Mouse (Mus musculus) embryonic facial prominence, embryonic 14.5 days (tissue): ENCODE measurements at regions not wholly inside any gene's neighbourhood (a gene's known extent, or its start where the extent isn't known, plus 50 kb on each side); places are given as distances from the start of the nearest gene placed in this dataset.

Source experiments
- ATAC-seq: fragments of 200-750 bp; cut with Nextera tagmentation; 2 replicates; pipeline ENCODE4 v1.8.0; 2017; ENCODE audit warnings: low read depth, moderate number of reproducible peaks, moderate TSS enrichment
- DNase-seq: peaks from one replicate; pipeline ENCODE4 v3.0.0-alpha.2; 2015; ENCODE audit warnings: low spot score
- H3K27ac ChIP-seq: fragments of 300-500 bp; sonication (generic); replicated peaks from 2 replicates; pipeline ENCODE4 v1.5.1; 2014; ENCODE audit warnings: low read depth, mild to moderate bottlenecking, low read length, moderate library complexity
- H3K27me3 ChIP-seq: fragments of 300-500 bp; sonication (generic); replicated peaks from 2 replicates; pipeline ENCODE4 v1.6.1; 2014; ENCODE audit warnings: low read length; ENCODE audit not compliant: control insufficient read depth, insufficient read depth
- H3K36me3 ChIP-seq: fragments of 300-500 bp; sonication (generic); 2 replicates; pipeline ENCODE4 v1.6.1; 2014; ENCODE audit warnings: low read length, mixed read lengths; ENCODE audit not compliant: control insufficient read depth, insufficient read depth
- H3K4me1 ChIP-seq: fragments of 300-500 bp; sonication (generic); 2 replicates; pipeline ENCODE4 v1.6.1; 2014; ENCODE audit warnings: antibody characterized with exemption, low read length; ENCODE audit not compliant: control insufficient read depth, insufficient read depth
- H3K4me2 ChIP-seq: fragments of 300-500 bp; sonication (generic); 2 replicates; pipeline ENCODE4 v1.6.1; 2014; ENCODE audit warnings: low read depth, mild to moderate bottlenecking, low read length, moderate library complexity, mixed read lengths
- H3K4me3 ChIP-seq: fragments of 300-500 bp; sonication (generic); 2 replicates; pipeline ENCODE4 v1.5.1; 2014; ENCODE audit warnings: low read depth, mild to moderate bottlenecking, low read length
- H3K9ac ChIP-seq: fragments of 300-500 bp; sonication (generic); 2 replicates; pipeline ENCODE4 v1.6.1; 2014; ENCODE audit warnings: low read depth, mild to moderate bottlenecking, low read length, moderate library complexity, mixed read lengths
- H3K9me3 ChIP-seq: fragments of 300-500 bp; sonication (generic); 2 replicates; pipeline ENCODE4 v1.6.1; 2016; ENCODE audit warnings: low read length; ENCODE audit not compliant: control insufficient read depth
- WGBS: fragments of 180-500 bp; shearing (Covaris S2); extraction: QIAGEN DNeasy Blood & Tissue Kit; methylation state at CpG from one replicate; pipeline ENCODE4 v1.1.7; 2014; 5-methylcytosine and 5-hydroxymethylcytosine counted together

DNA sequence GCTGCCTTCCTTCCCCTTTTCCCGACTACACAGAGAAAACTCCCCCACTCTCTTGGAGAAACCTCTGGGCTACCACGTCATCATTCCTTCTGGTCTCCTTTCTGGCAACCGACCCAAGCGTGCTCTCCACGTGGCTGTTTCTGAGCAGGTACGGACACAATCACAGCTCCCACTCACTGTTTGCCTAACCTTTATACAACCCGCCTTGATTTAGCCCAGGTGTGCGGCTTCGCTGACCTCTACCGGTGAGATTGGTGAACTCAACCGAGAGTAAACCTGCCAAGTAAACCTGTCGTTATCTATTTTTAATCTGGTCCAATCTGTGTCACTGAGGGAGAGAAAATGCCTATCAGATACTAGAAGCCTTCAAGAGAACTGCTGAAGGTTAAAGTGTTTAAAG is 142.7 kb upstream of the Gnai1 start:
- Histone ChIP-seq H3K27me3 (no peaks in the 10 kb centered on the region), H3K4me1 (no peaks in the 10 kb centered on the region), H3K4me3 (no peak overlapping the region), H3K36me3 (no peaks in the 10 kb centered on the region), H3K27ac (no peak overlapping the region), H3K4me2 (no peak overlapping the region), H3K9ac (no peak overlapping the region), H3K9me3 (no peaks in the 10 kb centered on the region)
- 25% methylated on average over 12 of the region's 12 CpGs for WGBS
- ATAC-seq (0 out of 2 replicates have a peak, but pooled peaks have one; percentile 37), DNase-seq (peak; percentile 25)

- DNase-seq (no peak), ATAC-seq (no peak)
- no peaks in the 10 kb centered on the region for H3K36me3 ChIP-seq
- H3K9ac ChIP-seq, result no peak overlapping the region
- no peaks in the 10 kb centered on the region for H3K4me1 ChIP-seq
- H3K27me3 ChIP-seq, result no peaks in the 10 kb centered on the region
- no peaks in the 10 kb centered on the region for H3K9me3 ChIP-seq
- no peak overlapping the region for H3K4me3 ChIP-seq
- H3K27ac ChIP-seq, result no peak overlapping the region
- no peak overlapping the region for H3K4me2 ChIP-seq
- 61% methylated on average over 4 of the region's 4 CpGs for WGBS
These were observed 134.2 kb upstream of the Gnai1 start for GRCm38 (mm10) chr5:18494305-18494704.

- DNase-seq (no peak), ATAC-seq (no peak)
- Histone ChIP-seq H3K9me3 (no peaks in the 10 kb centered on the region), H3K27ac (no peak overlapping the region), H3K9ac (no peak overlapping the region), H3K27me3 (no peaks in the 10 kb centered on the region), H3K4me2 (no peak overlapping the region), H3K4me3 (no peak overlapping the region), H3K4me1 (no peaks in the 10 kb centered on the region), H3K36me3 (no peaks in the 10 kb centered on the region)
- WGBS, result 79% methylated on average over 3 of the region's 3 CpGs
These were observed 129.6 kb upstream of the Gnai1 start for GRCm38 (mm10) chr5:18489709-18490108.

DNA sequence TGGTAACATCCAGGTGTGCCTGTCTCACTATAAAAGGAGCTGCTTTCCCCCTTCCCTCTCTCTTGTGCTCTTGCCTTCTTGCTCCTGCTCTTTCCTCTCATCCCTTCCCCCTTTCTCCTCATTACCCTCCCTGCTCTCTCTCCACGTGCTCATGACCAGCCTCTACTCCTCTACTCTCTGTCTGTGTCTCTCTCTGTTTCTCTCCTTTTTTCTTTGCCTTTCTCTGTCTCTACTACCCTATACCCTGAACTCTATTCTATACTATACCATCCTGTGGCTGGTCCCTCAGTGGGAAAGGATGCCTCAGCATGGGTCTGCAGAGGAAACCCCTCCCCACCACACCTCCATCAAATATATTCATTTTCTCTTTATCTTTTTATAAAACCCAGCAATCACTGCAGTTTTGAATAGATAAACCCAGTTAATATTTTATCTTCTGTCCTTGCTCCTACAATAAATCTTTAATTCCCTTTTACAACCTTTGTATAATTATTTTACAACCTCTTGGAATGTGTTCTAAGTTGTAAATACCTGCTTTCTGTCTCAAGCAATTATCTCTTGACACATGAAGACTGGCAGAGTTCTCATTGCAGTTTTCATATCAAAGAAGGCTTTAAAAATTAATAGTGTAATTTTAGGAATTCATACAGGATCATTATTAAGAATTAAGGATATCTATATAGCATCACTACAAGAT is 127.1 kb upstream of the Gnai1 start:
- no peaks in the 10 kb centered on the region for H3K27me3 ChIP-seq
- ATAC-seq (no peak), DNase-seq (no peak)
- H3K36me3 ChIP-seq, result no peaks in the 10 kb centered on the region
- H3K27ac ChIP-seq, result no peak overlapping the region
- no peak overlapping the region for H3K4me2 ChIP-seq
- WGBS, result 34% methylated on average over 1 of the region's 1 CpGs
- no peaks in the 10 kb centered on the region for H3K4me1 ChIP-seq
- H3K9ac ChIP-seq, result no peak overlapping the region
- H3K4me3 ChIP-seq, result no peak overlapping the region
- H3K9me3 ChIP-seq, result no peaks in the 10 kb centered on the region

GRCm38 (mm10) chr5:18484376-18484775 is 124.2 kb upstream of the Gnai1 start:
- Histone ChIP-seq H3K9ac (no peak overlapping the region), H3K36me3 (no peaks in the 10 kb centered on the region), H3K4me1 (no peaks in the 10 kb centered on the region), H3K9me3 (no peaks in the 10 kb centered on the region), H3K4me2 (no peak overlapping the region), H3K27ac (no peak overlapping the region), H3K4me3 (no peak overlapping the region), H3K27me3 (no peaks in the 10 kb centered on the region)
- no peak for ATAC-seq
- no peak for DNase-seq

DNA sequence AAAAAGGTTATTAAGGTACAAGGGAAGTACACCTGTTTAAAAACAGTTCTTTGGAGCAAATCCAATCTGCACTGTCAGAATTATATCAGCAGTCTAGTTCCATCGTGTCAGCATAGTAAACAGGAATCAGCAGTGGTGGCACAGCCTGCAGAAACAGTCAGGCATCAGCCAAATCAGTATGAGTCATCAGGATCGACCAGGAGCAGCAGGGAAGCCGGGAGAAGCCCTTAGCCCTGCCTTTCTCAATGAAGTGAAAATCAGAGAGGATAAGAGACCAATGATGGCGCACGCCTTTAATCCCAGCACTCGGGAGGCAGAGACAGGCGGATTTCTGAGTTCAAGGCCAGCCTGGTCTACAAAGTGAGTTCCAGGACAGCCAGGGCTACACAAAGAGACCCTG is 118.3 kb upstream of the Gnai1 start:
- H3K27ac ChIP-seq, result no peak overlapping the region
- H3K4me3 ChIP-seq, result no peak overlapping the region
- WGBS, result 81% methylated on average over 7 of the region's 7 CpGs
- no peak overlapping the region for H3K9ac ChIP-seq
- ATAC-seq (no peak), DNase-seq (no peak)
- H3K4me2 ChIP-seq, result no peak overlapping the region
- H3K9me3 ChIP-seq, result no peaks in the 10 kb centered on the region
- no peaks in the 10 kb centered on the region for H3K27me3 ChIP-seq
- no peaks in the 10 kb centered on the region for H3K36me3 ChIP-seq
- no peaks in the 10 kb centered on the region for H3K4me1 ChIP-seq

GRCm38 (mm10) chr5:18477372-18478017 is 117.3 kb upstream of the Gnai1 start:
- no peaks in the 10 kb centered on the region for H3K4me1 ChIP-seq
- H3K4me3 ChIP-seq, result no peak overlapping the region
- no peak overlapping the region for H3K9ac ChIP-seq
- DNase-seq (no peak), ATAC-seq (no peak)
- WGBS, result 89% methylated on average over 6 of the region's 6 CpGs
- H3K4me2 ChIP-seq, result no peak overlapping the region
- no peak overlapping the region for H3K27ac ChIP-seq
- no peaks in the 10 kb centered on the region for H3K9me3 ChIP-seq
- H3K36me3 ChIP-seq, result no peaks in the 10 kb centered on the region
- no peaks in the 10 kb centered on the region for H3K27me3 ChIP-seq

GRCm38 (mm10) chr5:18472114-18472513 is 112.0 kb upstream of the Gnai1 start:
- ATAC-seq, result no peak
- no peaks in the 10 kb centered on the region for H3K4me1 ChIP-seq

GRCm38 (mm10) chr5:18457771-18458170 is 97.6 kb upstream of the Gnai1 start:
- Histone ChIP-seq H3K4me1 (no peaks in the 10 kb centered on the region), H3K4me2 (no peak overlapping the region), H3K9me3 (no peaks in the 10 kb centered on the region), H3K36me3 (no peaks in the 10 kb centered on the region), H3K27me3 (no peaks in the 10 kb centered on the region), H3K9ac (no peak overlapping the region), H3K27ac (no peak overlapping the region), H3K4me3 (no peak overlapping the region)
- 68% methylated on average over 1 of the region's 1 CpGs for WGBS
- ATAC-seq (no peak), DNase-seq (no peak)

More at GRCm38 (mm10) chr5:18472114-18472513, 112.0 kb upstream of the Gnai1 start:
- DNase-seq, result peak; percentile 18
- H3K27me3 ChIP-seq, result no peaks in the 10 kb centered on the region
- H3K36me3 ChIP-seq, result no peaks in the 10 kb centered on the region
- H3K27ac ChIP-seq, result no peak overlapping the region
- H3K9me3 ChIP-seq, result no peaks in the 10 kb centered on the region
- no peak overlapping the region for H3K4me2 ChIP-seq
- no peak overlapping the region for H3K4me3 ChIP-seq
- no peak overlapping the region for H3K9ac ChIP-seq
